Mouse (Mus musculus) limb, embryonic 10.5 days (tissue): ENCODE data around the gene Xrn2. TPM values are rescaled to one million over a fixed set of nuclear protein-coding genes. Genes with fewer than 3 reads are reported as not detected.
"Not testable (repeated sequence)": the region's sequence is repeated elsewhere in the genome, so short reads cannot be mapped to it uniquely, and the experiment has no call there.

ENCODE experiments used
- DNase-seq: peaks from one replicate; pipeline ENCODE4 v3.0.0-alpha.2; 2017; ENCODE audit warnings: low spot score
- H3K27ac ChIP-seq: fragments of 300-500 bp; sonication (generic); 2 replicates; pipeline ENCODE4 v1.5.1; 2016; ENCODE audit warnings: mild to moderate bottlenecking
- H3K27me3 ChIP-seq: fragments of 300-500 bp; sonication (generic); 2 replicates; pipeline ENCODE4 v1.6.1; 2016; ENCODE audit warnings: low read depth, mild to moderate bottlenecking; ENCODE audit not compliant: poor library complexity, severe bottlenecking
- H3K36me3 ChIP-seq: fragments of 300-500 bp; sonication (generic); 2 replicates; pipeline ENCODE4 v1.6.1; 2016; ENCODE audit warnings: mild to moderate bottlenecking, moderate library complexity
- H3K4me1 ChIP-seq: fragments of 300-500 bp; sonication (generic); 2 replicates; pipeline ENCODE4 v1.6.1; 2016
- H3K4me3 ChIP-seq: fragments of 300-500 bp; sonication (generic); 2 replicates; pipeline ENCODE4 v1.5.1; 2016; ENCODE audit warnings: mild to moderate bottlenecking, moderate library complexity
- H3K9me3 ChIP-seq: fragments of 300-500 bp; sonication (generic); replicated peaks from 2 replicates; pipeline ENCODE4 v1.6.1; 2016; ENCODE audit warnings: mild to moderate bottlenecking
- WGBS: fragments of 180-500 bp; shearing (Covaris S2); methylation state at CpG from one replicate; pipeline ENCODE4 v1.1.7; 2016; 5-methylcytosine and 5-hydroxymethylcytosine counted together
- polyA plus RNA-seq: library from polyadenylated mRNA; unstranded; fragments of >200 nt; fragmentation: Nextera tagmentation; extraction: Ambion mirVana; gene quantifications from 2 replicates; pipeline ENCODE4 v1.2.1, GENCODE M21; 2016

Gene Xrn2
- polyA plus RNA-seq, 1 experiment from 2014 or later: 91.2 TPM

- under 1% methylated on average over 59 of the region's 59 CpGs for WGBS
- H3K36me3 ChIP-seq: peaks cover 24% of the 10 kb centered on the region
These were observed 586 bp downstream of the Xrn2 start for GRCm38 (mm10) chr2:147013194-147013969.

GRCm38 (mm10) chr2:147014101-147014886 lies 1.5 kb downstream of the Xrn2 start:
- H3K27ac ChIP-seq: peak overlapping the region; percentile 97
- peaks cover 14% of the 10 kb centered on the region for H3K4me1 ChIP-seq
- H3K9me3 ChIP-seq: no peaks in the 10 kb centered on the region
- H3K27me3 ChIP-seq: no peaks in the 10 kb centered on the region
- peaks cover 22% of the 10 kb centered on the region for H3K36me3 ChIP-seq
- DNase-seq: no peak
- WGBS: 31% methylated on average over 15 of the region's 15 CpGs
- peak overlapping the region; percentile 78 for H3K4me3 ChIP-seq

More at GRCm38 (mm10) chr2:147013194-147013969, 586 bp downstream of the Xrn2 start:
- H3K27ac ChIP-seq: peak overlapping the region; percentile 97
- peak overlapping the region; percentile 78 for H3K4me3 ChIP-seq
- DNase-seq: peak; percentile 90
- no peaks in the 10 kb centered on the region for H3K27me3 ChIP-seq
- no peaks in the 10 kb centered on the region for H3K9me3 ChIP-seq
- H3K4me1 ChIP-seq: peaks cover 14% of the 10 kb centered on the region

- not testable (repeated sequence) for DNase-seq, H3K4me3 ChIP-seq, H3K27ac ChIP-seq, H3K9me3 ChIP-seq, H3K4me1 ChIP-seq, H3K27me3 ChIP-seq
- 95% methylated on average over 1 of the region's 1 CpGs for WGBS
- peaks cover 24% of the 10 kb centered on the region for H3K36me3 ChIP-seq
These were observed 9.2 kb downstream of the Xrn2 start for GRCm38 (mm10) chr2:147022041-147022440.

GRCm38 (mm10) chr2:147023067-147023466 lies 10.3 kb downstream of the Xrn2 start:
- Histone ChIP-seq H3K27ac (no peak overlapping the region), H3K4me1 (no peaks in the 10 kb centered on the region), H3K9me3 (no peaks in the 10 kb centered on the region), H3K27me3 (no peaks in the 10 kb centered on the region), H3K4me3 (no peak overlapping the region), H3K36me3 (peaks cover 35% of the 10 kb centered on the region)
- DNase-seq: no peak
- 95% methylated on average over 5 of the region's 5 CpGs for WGBS

GRCm38 (mm10) chr2:147023560-147023959 lies 10.8 kb downstream of the Xrn2 start:
- H3K4me3 ChIP-seq: no peak overlapping the region
- 89% methylated on average over 4 of the region's 4 CpGs for WGBS
- peaks cover 40% of the 10 kb centered on the region for H3K36me3 ChIP-seq
- no peak for DNase-seq
- H3K9me3 ChIP-seq: no peaks in the 10 kb centered on the region
- H3K4me1 ChIP-seq: no peaks in the 10 kb centered on the region
- H3K27me3 ChIP-seq: no peaks in the 10 kb centered on the region
- H3K27ac ChIP-seq: no peak overlapping the region

- peaks cover 90% of the 10 kb centered on the region for H3K36me3 ChIP-seq
- no peaks in the 10 kb centered on the region for H3K27me3 ChIP-seq
- H3K4me3 ChIP-seq: no peak overlapping the region
- H3K27ac ChIP-seq: no peak overlapping the region
- no peak for DNase-seq
- 64% methylated on average over 2 of the region's 2 CpGs for WGBS
- no peaks in the 10 kb centered on the region for H3K9me3 ChIP-seq
- H3K4me1 ChIP-seq: no peaks in the 10 kb centered on the region
These were observed 20.3 kb downstream of the Xrn2 start for GRCm38 (mm10) chr2:147033065-147033464.

GRCm38 (mm10) chr2:147035864-147036263 lies 23.1 kb downstream of the Xrn2 start:
- Histone ChIP-seq H3K27me3 (no peaks in the 10 kb centered on the region), H3K36me3 (peaks cover 86% of the 10 kb centered on the region), H3K4me1 (no peaks in the 10 kb centered on the region), H3K27ac (no peak overlapping the region), H3K9me3 (no peaks in the 10 kb centered on the region), H3K4me3 (no peak overlapping the region)
- DNase-seq: no peak
- 93% methylated on average over 2 of the region's 2 CpGs for WGBS

GRCm38 (mm10) chr2:147047051-147047450 lies 34.3 kb downstream of the Xrn2 start:
- H3K27ac ChIP-seq: no peak overlapping the region
- H3K9me3 ChIP-seq: no peaks in the 10 kb centered on the region
- H3K4me3 ChIP-seq: no peak overlapping the region
- WGBS: 96% methylated on average over 3 of the region's 3 CpGs
- no peaks in the 10 kb centered on the region for H3K27me3 ChIP-seq
- DNase-seq: no peak
- H3K4me1 ChIP-seq: no peaks in the 10 kb centered on the region
- H3K36me3 ChIP-seq: peaks cover 86% of the 10 kb centered on the region

- no peak overlapping the region for H3K27ac ChIP-seq
- peaks cover 88% of the 10 kb centered on the region for H3K36me3 ChIP-seq
- no peak overlapping the region for H3K4me3 ChIP-seq
- H3K4me1 ChIP-seq: no peaks in the 10 kb centered on the region
- H3K27me3 ChIP-seq: no peaks in the 10 kb centered on the region
- no peak for DNase-seq
- 95% methylated on average over 2 of the region's 2 CpGs for WGBS
- no peaks in the 10 kb centered on the region for H3K9me3 ChIP-seq
These were observed 40.6 kb downstream of the Xrn2 start for GRCm38 (mm10) chr2:147053229-147053892.

GRCm38 (mm10) chr2:147067480-147068246 lies 54.9 kb downstream of the Xrn2 start:
- no peaks in the 10 kb centered on the region for H3K4me1 ChIP-seq
- no peak for DNase-seq
- 94% methylated on average over 1 of the region's 1 CpGs for WGBS

GRCm38 (mm10) chr2:147069077-147069476 lies 56.3 kb downstream of the Xrn2 start:
- Histone ChIP-seq H3K27me3 (no peaks in the 10 kb centered on the region), H3K9me3 (no peaks in the 10 kb centered on the region), H3K36me3 (peaks cover 69% of the 10 kb centered on the region), H3K27ac (no peak overlapping the region), H3K4me1 (no peaks in the 10 kb centered on the region), H3K4me3 (no peak overlapping the region)
- WGBS: 94% methylated on average over 1 of the region's 1 CpGs
- DNase-seq: no peak

More at GRCm38 (mm10) chr2:147067480-147068246, 54.9 kb downstream of the Xrn2 start:
- H3K4me3 ChIP-seq: no peak overlapping the region
- peaks cover 75% of the 10 kb centered on the region for H3K36me3 ChIP-seq
- H3K27ac ChIP-seq: no peak overlapping the region
- no peaks in the 10 kb centered on the region for H3K27me3 ChIP-seq
- no peaks in the 10 kb centered on the region for H3K9me3 ChIP-seq

GRCm38 (mm10) chr2:147070305-147070704 lies 57.5 kb downstream of the Xrn2 start:
- no peak for DNase-seq
- Histone ChIP-seq H3K4me1 (no peaks in the 10 kb centered on the region), H3K4me3 (no peak overlapping the region), H3K27me3 (no peaks in the 10 kb centered on the region), H3K27ac (no peak overlapping the region), H3K9me3 (no peaks in the 10 kb centered on the region), H3K36me3 (peaks cover 68% of the 10 kb centered on the region)
- 95% methylated on average over 1 of the region's 1 CpGs for WGBS
